Mouse (Mus musculus) ES-E14 (cell line): ENCODE measurements around the gene Stat3.

Experiments
- CHD2 ChIP-seq: IDR thresholded peaks from 2 replicates; pipeline ENCODE4 v1.6.1; 2014; ENCODE audit warnings: mild to moderate bottlenecking, low read depth, low read length, inconsistent platforms
- MAFK ChIP-seq: IDR thresholded peaks from 2 replicates; pipeline ENCODE4 v1.6.1; 2014; ENCODE audit warnings: mild to moderate bottlenecking, low read depth, low read length, inconsistent platforms; ENCODE audit not compliant: insufficient read depth

GRCm38 (mm10) chr11:100860198-100861048 is 78.9 kb downstream of the Stat3 start:
- TF ChIP-seq MAFK: no peak
- TF ChIP-seq CHD2: no peak
